Mouse (Mus musculus): ENCODE measurements around the gene Kcne2. TPM values are rescaled to one million over a fixed set of nuclear protein-coding genes. Genes with fewer than 3 reads are reported as not detected.

Gene Kcne2
- not detected for total RNA-seq (2023)

GRCm38 (mm10) chr16:92292101-92292500 is at the start of gene Kcne2:
Gene Kcne2, plus strand, starts transcription at chr16:92292389.

GRCm38 (mm10) chr16:92300649-92301411 is 8.6 kb downstream of the Kcne2 start, which contains the start of gene Smim11:
Gene Smim11, plus strand, starts transcription at chr16:92301286.

DNA sequence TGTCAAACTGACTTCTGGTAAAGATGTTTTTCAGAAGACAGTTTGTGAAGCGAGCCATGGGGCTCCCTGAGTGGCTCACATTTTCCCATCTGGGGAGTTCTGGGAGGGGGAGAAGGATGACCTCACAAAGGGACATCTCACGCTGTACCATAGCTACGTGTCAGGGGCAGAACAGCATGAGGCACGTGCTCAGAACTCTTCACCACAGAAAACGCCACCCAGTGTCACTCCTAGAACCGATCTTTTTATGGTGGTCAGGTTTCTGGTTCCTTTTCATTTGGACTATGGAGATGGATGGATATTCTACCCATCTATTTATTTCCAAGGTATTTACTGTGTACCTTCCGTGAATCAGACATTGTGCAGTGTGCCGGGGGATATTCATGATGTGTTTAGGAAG is 29.2 kb downstream of the Kcne2 start, which contains the start of gene Fam243:
Gene Fam243, minus strand, starts transcription at position 101 of the 400 bp plus-strand sequence.

Other genes with a start within 250 kb of the Kcne2 start
- gene Mrps6, start 234.1 kb upstream of the Kcne2 start, total RNA-seq (2023): 10 to 100 TPM; 29.7 to 31.0 TPM
- gene Gm49711, start 234.1 kb upstream of the Kcne2 start, total RNA-seq (2023): not detected
- gene Slc5a3, start 234.1 kb upstream of the Kcne2 start, total RNA-seq (2023): 10 to 100 TPM; 11.8 to 15.5 TPM
- 10 to 100 TPM; 20.2 to 29.7 TPM for gene Smim11, start 8.9 kb downstream of the Kcne2 start, total RNA-seq (2023)
- not detected for gene Fam243, start 29.1 kb downstream of the Kcne2 start, total RNA-seq (2023)
- not detected for gene Kcne1, start 67.1 kb downstream of the Kcne2 start, total RNA-seq (2023)
- gene Rcan1, start 178.5 kb downstream of the Kcne2 start, total RNA-seq (2023): 1 to 10 TPM; 4.5 to 7.0 TPM
- not detected for gene Clic6, start 193.3 kb downstream of the Kcne2 start, total RNA-seq (2023)

All from T-cell, adult 66 days (primary cell).